Mouse (Mus musculus) stomach, postnatal 0 days (tissue): ENCODE measurements around the gene Sox6.

ENCODE experiments used
- CTCF ChIP-seq: IDR thresholded peaks from 2 replicates; pipeline ENCODE4 v1.5.1; 2016; ENCODE audit warnings: antibody characterized with exemption, low read depth, mild to moderate bottlenecking, moderate library complexity
- EP300 ChIP-seq: optimal IDR thresholded peaks from 2 replicates; pipeline ENCODE3; 2016; ENCODE audit warnings: antibody characterized with exemption

DNA sequence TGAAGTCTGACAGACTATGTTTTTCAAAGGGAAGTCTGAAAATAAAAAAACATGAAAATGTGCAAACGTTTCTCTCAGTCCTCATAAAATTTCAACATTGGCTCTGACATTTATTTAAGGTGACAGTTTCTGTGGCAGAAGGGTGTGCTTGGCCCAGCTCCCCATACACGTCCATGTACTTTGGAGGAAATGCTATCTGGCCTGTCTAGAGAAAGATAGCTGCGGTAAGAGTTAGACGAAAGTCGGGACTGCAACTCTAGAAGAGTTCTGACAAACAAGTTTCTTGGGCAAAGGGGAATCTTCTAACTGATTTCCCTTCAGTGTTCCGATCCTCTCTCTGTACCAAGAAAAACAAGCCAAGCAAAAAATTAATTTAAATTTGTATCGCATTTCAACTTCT lies 150.5 kb downstream of the Sox6 start:
- TF ChIP-seq CTCF (no peak), EP300 (no peak)
